Mouse (Mus musculus): Measurements from ENCODE around the gene Slc25a22. TPM values are rescaled to one million over a fixed set of nuclear protein-coding genes. Genes with fewer than 3 reads are reported as not detected.

Slc25a22 gene
- polyA plus RNA-seq, 1 experiment = 145 TPM

- DNase-seq (ENCODE audit: low read depth) = no peak
- TF ChIP-seq CTCF (IDR thresholded peaks at IDR 0.05; ENCODE audit: borderline replicate concordance, extremely low read depth, insufficient read depth, insufficient read length) = no peak
- TF ChIP-seq POLR2A (IDR thresholded peaks at IDR 0.05; ENCODE audit: borderline replicate concordance, extremely low read depth, insufficient read depth, insufficient read length, poor library complexity, severe bottlenecking) = no peak
Observed at GRCm38 (mm10) chr7:141470637-141470944, 32.9 kb upstream of the Slc25a22 start.

- TF ChIP-seq CTCF (IDR thresholded peaks at IDR 0.05; ENCODE audit: borderline replicate concordance, extremely low read depth, insufficient read depth, insufficient read length) (no peak), POLR2A (IDR thresholded peaks at IDR 0.05; ENCODE audit: borderline replicate concordance, extremely low read depth, insufficient read depth, insufficient read length, poor library complexity, severe bottlenecking) (no peak)
Observed at GRCm38 (mm10) chr7:141469901-141470636, 32.4 kb upstream of the Slc25a22 start.

DNA sequence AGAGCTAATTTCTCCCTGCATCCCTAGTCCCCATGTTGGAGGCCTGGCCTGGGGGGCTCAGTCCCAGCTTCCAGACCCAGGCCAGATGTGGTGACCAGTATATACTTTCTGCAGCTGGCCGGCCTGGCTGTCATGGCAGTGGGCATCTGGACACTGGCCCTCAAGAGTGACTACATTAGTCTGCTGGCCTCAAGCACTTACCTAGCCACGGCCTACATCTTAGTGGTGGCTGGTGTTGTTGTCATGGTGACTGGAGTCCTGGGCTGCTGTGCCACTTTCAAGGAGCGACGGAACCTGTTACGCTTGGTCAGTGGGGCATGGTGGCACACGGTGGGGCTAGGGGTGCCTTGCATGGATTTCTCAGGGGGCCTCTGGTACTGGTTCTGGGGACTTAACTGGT is 31.7 kb upstream of the Slc25a22 start:
- no peak for TF ChIP-seq CTCF (IDR thresholded peaks at IDR 0.05; ENCODE audit: borderline replicate concordance, extremely low read depth, insufficient read depth, insufficient read length)
- TF ChIP-seq POLR2A (IDR thresholded peaks at IDR 0.05; ENCODE audit: borderline replicate concordance, extremely low read depth, insufficient read depth, insufficient read length, poor library complexity, severe bottlenecking) = no peak
- DNase-seq (ENCODE audit: low read depth) = no peak

More at GRCm38 (mm10) chr7:141469901-141470636, 32.4 kb upstream of the Slc25a22 start:
- no peak for DNase-seq (ENCODE audit: low read depth)

- DNase-seq (ENCODE audit: low read depth) = peak; percentile 91
- TF ChIP-seq CTCF (IDR thresholded peaks at IDR 0.05; ENCODE audit: borderline replicate concordance, extremely low read depth, insufficient read depth, insufficient read length) (peak; percentile 50; the same call in 1 of the 2 replicates), POLR2A (IDR thresholded peaks at IDR 0.05; ENCODE audit: borderline replicate concordance, extremely low read depth, insufficient read depth, insufficient read length, poor library complexity, severe bottlenecking) (no peak; the same call in 1 of the 2 replicates)
Observed at GRCm38 (mm10) chr7:141468522-141469211, 31.0 kb upstream of the Slc25a22 start.

DNA sequence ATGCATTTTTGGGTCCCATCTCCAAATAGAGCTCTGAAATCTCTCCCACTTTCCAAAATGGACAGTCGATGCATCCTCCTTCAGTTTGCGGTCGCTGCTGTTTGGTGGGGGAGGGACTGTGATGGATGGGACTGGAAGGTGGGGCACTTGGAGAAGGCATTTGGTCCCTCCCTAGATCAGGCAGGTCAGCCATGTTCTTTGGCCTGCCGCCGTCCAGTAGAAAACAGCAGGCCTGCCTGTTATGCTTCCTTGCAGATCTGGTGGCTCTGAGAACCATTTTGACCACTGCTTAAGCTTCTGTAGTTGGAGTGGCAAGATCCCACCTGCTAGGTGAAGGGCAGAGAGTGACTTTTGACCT is 30.5 kb upstream of the Slc25a22 start:
- DNase-seq (ENCODE audit: low read depth) = peak; percentile 37

DNA sequence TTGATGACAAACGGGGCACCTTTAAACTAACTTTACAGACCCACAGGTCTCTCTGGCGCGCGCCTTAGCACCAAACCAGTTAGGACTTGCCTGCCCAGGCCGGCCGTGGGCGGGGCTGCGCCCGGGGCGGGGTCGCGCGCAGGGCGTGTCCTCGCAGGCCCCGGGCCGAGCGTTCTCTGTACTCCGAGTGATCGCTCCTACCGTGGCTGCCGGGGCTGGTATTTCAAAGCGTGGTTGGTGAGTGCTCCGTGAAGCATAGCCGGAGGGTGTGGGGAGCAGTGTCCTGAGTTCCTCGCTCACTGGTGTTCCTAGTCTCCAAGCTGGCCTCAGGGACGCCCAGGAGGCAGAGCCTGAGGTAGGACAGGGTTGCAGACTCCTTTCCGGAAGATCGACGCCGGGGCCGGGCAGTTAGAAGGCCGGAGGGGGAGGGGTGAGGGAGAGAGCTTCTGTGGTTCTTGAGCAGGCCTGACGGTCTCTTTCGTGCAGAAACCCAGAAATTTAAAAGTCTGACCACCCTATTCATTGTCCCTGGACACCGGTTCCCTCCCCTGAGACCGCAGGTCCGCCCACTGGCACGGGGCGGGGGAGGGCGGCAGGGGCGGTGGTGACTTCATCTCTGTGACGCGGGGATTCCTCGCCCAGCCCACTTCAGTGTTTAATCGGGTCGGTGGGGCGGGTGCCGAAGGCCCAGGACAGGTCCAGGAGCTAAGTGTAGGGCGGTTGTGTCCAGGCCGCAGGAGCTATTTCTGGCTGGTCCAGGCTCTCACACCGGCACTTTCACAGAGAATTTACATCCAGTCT is 29.7 kb upstream of the Slc25a22 start, which contains the start of gene Cd151:
TSS of gene Cd151 (plus strand) at position 163 of the 801 bp plus-strand sequence.
- TF ChIP-seq CTCF (IDR thresholded peaks at IDR 0.05; ENCODE audit: borderline replicate concordance, extremely low read depth, insufficient read depth, insufficient read length) = no peak
- peak; percentile 21; the same call in 1 of the 2 replicates for TF ChIP-seq POLR2A (IDR thresholded peaks at IDR 0.05; ENCODE audit: borderline replicate concordance, extremely low read depth, insufficient read depth, insufficient read length, poor library complexity, severe bottlenecking)
- DNase-seq (ENCODE audit: low read depth) = peak; percentile 87

More for the DNA sequence above, 30.5 kb upstream of the Slc25a22 start:
- TF ChIP-seq POLR2A (IDR thresholded peaks at IDR 0.05; ENCODE audit: borderline replicate concordance, extremely low read depth, insufficient read depth, insufficient read length, poor library complexity, severe bottlenecking) (no peak), CTCF (IDR thresholded peaks at IDR 0.05; ENCODE audit: borderline replicate concordance, extremely low read depth, insufficient read depth, insufficient read length) (no peak)

- no peak for DNase-seq (ENCODE audit: low read depth)
- TF ChIP-seq CTCF (IDR thresholded peaks at IDR 0.05; ENCODE audit: borderline replicate concordance, extremely low read depth, insufficient read depth, insufficient read length) = no peak
- TF ChIP-seq POLR2A (IDR thresholded peaks at IDR 0.05; ENCODE audit: borderline replicate concordance, extremely low read depth, insufficient read depth, insufficient read length, poor library complexity, severe bottlenecking) = no peak
Observed at GRCm38 (mm10) chr7:141466607-141467148, 29.0 kb upstream of the Slc25a22 start.

GRCm38 (mm10) chr7:141466045-141466394 is 28.3 kb upstream of the Slc25a22 start:
- DNase-seq (ENCODE audit: low read depth) = no peak
- TF ChIP-seq POLR2A (IDR thresholded peaks at IDR 0.05; ENCODE audit: borderline replicate concordance, extremely low read depth, insufficient read depth, insufficient read length, poor library complexity, severe bottlenecking) (no peak), CTCF (IDR thresholded peaks at IDR 0.05; ENCODE audit: borderline replicate concordance, extremely low read depth, insufficient read depth, insufficient read length) (no peak)

DNA sequence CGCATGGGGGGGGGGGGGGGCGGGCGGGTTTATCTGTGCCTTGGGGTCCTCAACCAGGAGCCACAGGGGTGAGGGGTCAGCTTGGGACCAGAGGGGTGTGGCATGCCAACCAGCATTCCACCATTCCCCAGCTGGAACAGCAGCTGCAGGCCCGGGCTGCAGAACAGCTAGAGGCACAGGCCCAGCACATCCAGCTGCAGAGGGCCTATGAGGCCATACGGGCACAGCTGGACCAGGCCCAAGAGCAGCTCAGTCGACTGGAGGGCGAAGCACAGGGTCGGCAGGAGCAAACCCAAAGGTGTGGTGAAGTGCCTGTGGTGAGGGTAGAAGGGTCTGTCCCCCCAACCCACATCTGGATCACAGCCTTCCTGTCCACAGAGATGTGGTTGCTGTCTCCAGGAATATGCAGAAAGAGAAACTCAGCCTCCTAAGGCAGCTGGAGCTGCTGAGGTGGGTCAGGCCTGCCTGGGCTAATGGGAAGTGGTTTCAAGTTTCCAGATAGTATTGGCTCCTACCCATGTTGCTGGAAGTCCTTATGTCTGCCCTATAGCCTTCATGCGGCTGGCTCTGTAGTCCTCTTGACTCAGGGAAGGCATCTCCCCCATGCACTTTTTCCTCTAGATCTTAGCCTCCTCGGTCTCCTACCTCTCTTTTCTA is 27.8 kb upstream of the Slc25a22 start:
- TF ChIP-seq CTCF (IDR thresholded peaks at IDR 0.05; ENCODE audit: borderline replicate concordance, extremely low read depth, insufficient read depth, insufficient read length) (no peak), POLR2A (IDR thresholded peaks at IDR 0.05; ENCODE audit: borderline replicate concordance, extremely low read depth, insufficient read depth, insufficient read length, poor library complexity, severe bottlenecking) (no peak)
- DNase-seq (ENCODE audit: low read depth) = no peak

GRCm38 (mm10) chr7:141464603-141465201 is 27.0 kb upstream of the Slc25a22 start:
- TF ChIP-seq POLR2A (IDR thresholded peaks at IDR 0.05; ENCODE audit: borderline replicate concordance, extremely low read depth, insufficient read depth, insufficient read length, poor library complexity, severe bottlenecking) (no peak), CTCF (IDR thresholded peaks at IDR 0.05; ENCODE audit: borderline replicate concordance, extremely low read depth, insufficient read depth, insufficient read length) (no peak)
- DNase-seq (ENCODE audit: low read depth) = no peak
